Mouse (Mus musculus) c-Kit-negative CD71-positive TER-119-positive erythroid progenitor cells, embryonic 14.5 days (primary cell): ENCODE results near the gene Galnt10.

ENCODE experiments used
- DNase-seq: peaks from one replicate; pipeline ENCODE4 v3.0.0-alpha.2; 2013; ENCODE audit warnings: low read depth, low spot score

Gene Galnt10

GRCm38 (mm10) chr11:57827915-57828545 is 182.8 kb downstream of the Galnt10 start:
- no peak for DNase-seq

GRCm38 (mm10) chr11:57828955-57829870 is 184.0 kb downstream of the Galnt10 start:
- DNase-seq: no peak

DNA sequence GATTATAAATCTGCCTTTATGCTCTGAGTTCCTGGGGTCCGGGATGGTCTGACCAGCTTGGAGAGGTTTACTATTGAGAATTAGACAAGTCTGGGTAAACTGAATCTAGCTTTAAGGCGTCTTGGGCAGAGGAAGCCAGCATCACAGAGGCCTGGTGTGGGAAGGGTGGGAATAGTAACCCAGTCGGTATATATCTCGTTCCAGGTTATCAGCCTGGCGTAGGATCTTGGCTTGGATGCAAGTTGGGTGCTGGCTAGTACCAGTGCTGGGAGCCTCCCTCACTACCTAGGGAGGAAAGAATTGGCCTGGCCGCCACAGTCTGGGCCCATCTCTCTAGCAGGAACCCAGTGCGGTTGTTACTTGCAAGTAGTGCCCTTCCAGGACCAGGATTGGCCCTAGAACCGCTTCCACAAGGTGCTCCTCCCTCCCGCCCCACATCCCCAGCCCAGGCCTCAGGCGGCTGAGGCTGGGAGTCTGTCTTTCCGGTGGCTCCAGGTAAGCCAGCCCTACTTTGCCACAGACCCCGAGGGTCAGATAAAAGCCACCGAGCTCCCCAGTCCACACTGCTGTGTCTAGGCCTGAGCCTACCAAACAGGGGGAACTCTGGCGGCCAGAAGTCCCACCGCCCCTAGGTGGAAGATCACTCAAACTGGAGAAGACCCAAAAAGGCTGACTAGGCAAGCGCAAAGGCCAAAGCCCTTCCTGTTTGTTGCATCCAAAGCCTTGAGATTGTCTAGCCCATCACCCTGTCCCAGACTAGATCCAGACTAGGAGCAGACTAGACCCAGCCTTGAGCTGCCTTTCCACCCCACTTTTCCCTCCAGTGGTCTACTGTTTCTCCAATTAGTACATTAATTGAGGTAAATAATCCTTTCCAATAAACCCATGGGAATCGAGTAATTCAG is 184.9 kb downstream of the Galnt10 start:
- no peak for DNase-seq

- DNase-seq: no peak
These were observed 186.1 kb downstream of the Galnt10 start for GRCm38 (mm10) chr11:57831281-57831781.

GRCm38 (mm10) chr11:57831861-57832260 is 186.6 kb downstream of the Galnt10 start:
- no peak for DNase-seq

DNA sequence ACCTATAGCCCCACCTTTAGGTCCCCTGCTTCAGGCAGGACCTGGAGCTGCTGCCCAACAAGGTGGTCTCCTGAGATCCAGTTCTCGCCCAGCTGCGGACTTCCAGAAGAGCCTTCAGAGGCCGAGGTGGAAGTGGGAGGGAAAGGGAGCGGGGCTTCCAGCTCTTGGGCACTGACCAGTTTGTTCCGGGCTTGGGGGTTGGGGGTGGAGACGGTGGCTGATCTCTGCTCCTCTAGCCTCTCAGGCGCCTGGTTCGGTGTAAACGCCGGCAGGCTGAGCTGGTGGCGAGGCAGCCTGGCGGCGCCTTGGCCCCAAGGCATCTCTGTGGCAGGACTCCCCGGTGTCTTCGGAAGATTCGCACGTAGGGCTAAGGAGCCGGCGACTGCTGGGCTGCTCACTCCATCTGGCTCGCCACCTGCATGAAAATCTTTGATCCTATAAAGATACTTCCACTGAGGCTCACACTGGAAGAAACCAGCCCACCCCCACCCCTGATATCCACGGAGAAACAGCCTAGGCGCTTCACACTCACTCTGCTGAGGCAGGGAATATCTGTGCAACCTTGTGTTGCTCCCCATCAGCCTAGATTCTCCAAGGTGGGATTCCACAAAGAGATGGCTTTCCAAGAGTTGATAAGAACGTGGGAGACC is 187.4 kb downstream of the Galnt10 start, which contains the start of gene Hand1:
Gene Hand1 (minus strand): TSS at position 267 of the 650 bp plus-strand sequence.
- no peak for DNase-seq

DNA sequence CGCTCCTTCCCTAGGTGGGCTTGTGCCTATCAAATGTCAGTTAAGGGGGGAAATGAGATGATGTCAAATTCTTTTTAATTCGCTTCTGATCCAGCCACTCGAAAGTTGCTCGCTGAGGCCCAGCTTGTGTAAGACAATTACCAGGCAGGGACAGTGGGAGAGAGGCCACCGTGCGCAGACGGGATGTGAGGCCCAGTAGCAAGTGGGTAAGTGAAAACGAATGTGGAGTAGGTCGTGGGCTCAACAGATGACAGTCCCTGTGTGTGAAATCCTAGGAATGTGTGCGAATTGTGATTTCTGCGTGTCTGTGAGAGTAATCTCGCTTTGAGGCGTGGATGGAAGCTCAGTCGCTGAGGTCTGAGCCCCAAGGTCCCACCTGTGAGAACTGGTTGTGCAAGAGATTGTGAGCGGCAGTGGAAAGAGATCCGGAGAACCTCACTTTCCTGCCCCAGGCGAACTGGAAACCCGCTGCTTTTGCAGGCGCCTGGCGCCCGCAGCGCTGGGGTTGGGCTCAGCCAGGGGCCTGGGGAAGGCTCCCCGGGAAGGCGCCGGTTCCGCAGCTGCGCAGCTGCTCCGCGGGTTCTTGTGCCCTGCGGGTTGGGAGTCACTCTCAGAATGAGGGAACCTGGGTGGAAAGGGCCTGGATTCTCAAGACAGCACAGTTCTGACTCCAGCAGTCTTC is 188.2 kb downstream of the Galnt10 start:
- no peak for DNase-seq

DNA sequence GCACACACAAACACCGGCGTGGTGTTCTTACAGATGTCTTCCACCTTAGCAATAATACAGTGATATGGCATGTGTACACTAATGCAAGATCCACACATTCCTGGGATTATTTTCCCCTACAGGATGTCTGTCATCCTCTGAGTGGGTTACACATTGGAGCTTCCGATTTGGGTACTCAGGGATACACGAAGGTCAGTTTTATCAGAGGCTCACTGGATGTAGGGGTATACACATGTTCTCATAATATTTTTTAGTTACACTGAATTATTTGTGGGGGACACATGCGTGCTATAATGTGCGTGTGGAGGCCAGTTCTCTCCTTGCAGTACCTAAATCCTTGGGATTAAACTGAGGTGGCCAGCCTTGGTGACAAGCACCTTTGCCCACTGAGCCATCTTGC is 188.8 kb downstream of the Galnt10 start:
- DNase-seq: no peak

- DNase-seq: no peak
These were observed 190.1 kb downstream of the Galnt10 start for GRCm38 (mm10) chr11:57835331-57835730.

DNA sequence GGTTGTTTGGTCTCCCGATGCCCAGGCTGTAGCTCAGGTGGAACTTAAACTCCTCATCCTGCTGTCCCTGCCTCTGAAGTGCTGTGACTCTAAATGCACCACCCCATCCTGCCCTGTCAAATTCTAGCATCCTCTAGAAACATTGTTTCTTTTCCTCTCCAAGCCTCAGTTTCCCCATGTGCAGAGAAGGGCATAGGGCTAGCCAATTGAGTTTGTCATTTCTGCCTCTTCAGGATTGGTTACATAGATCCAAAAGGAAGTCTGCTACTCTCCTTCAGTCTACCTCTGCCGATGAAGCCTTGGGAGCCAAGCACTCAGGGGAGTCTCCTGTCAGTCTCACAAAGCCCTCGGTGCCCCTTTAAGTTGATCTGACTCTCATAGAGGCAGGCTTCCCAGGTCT is 190.7 kb downstream of the Galnt10 start:
- no peak for DNase-seq

GRCm38 (mm10) chr11:57836401-57836800 is 191.2 kb downstream of the Galnt10 start:
- DNase-seq: no peak
